Mouse (Mus musculus) gastrocnemius, postnatal 14 days (tissue): Measurements from ENCODE around the gene Dqx1. TPM values are rescaled to one million over a fixed set of nuclear protein-coding genes. Genes with fewer than 3 reads are reported as not detected.
A peak's percentile ranks its signal among the peaks of the same experiment; 100 is the strongest.

Experiments
- DNase-seq: peaks from one replicate; pipeline ENCODE4 v3.0.0; 2021; ENCODE audit warnings: mixed read lengths
- intact Hi-C: fragments of 180-260 bp; cut with DNase I; formaldehyde crosslinking; loops from one replicate; pipeline ENCODE4 v1.15.1; 2025; ENCODE audit warnings: low total_unique reads
- long read RNA-seq, 2 experiments: library from polyadenylated mRNA; stranded (forward); transcript quantifications; one replicate each; pipeline ENCODE4 v2.0.0; 2021
- total RNA-seq, 2 experiments: library from RNA; stranded (reverse); gene quantifications; 2 replicates each; pipeline ENCODE4 v1.2.3; 2021

Gene Dqx1
- under 1 TPM; 0.27 to 0.35 TPM for total RNA-seq
- long read RNA-seq, experiment 1, partial matches to known transcripts: 1 of 1 reads
- long read RNA-seq, experiment 1, other reads (novel, unspliced or antisense): 0 of 1 reads
- long read RNA-seq, experiment 2, partial matches to known transcripts: 2 of 2 reads
- long read RNA-seq, experiment 2, other reads (novel, unspliced or antisense): 0 of 2 reads

- no peak for DNase-seq
- intact Hi-C loops: no loop called here
Measured at GRCm38 (mm10) chr6:83057790-83058189, at the start of gene Dqx1. Gene Dqx1 (plus strand): TSS chr6:83057844.

- no peak for DNase-seq
- intact Hi-C loops: loop anchor here (5.0 kb wide), 1 partner anchor 39 kb away; no protein-coding TSS in a partner anchor
Measured at GRCm38 (mm10) chr6:83008659-83009058, 49.0 kb upstream of the Dqx1 start.

- intact Hi-C loops: no loop called here
Measured at GRCm38 (mm10) chr6:83010010-83010409, 47.6 kb upstream of the Dqx1 start.

GRCm38 (mm10) chr6:83011255-83011654 is 46.4 kb upstream of the Dqx1 start:
- intact Hi-C loops: no loop called here
- DNase-seq: no peak

More at GRCm38 (mm10) chr6:83010010-83010409, 47.6 kb upstream of the Dqx1 start:
- no peak for DNase-seq

GRCm38 (mm10) chr6:83011756-83012155 is 45.9 kb upstream of the Dqx1 start:
- no peak for DNase-seq
- intact Hi-C loops: no loop called here

DNA sequence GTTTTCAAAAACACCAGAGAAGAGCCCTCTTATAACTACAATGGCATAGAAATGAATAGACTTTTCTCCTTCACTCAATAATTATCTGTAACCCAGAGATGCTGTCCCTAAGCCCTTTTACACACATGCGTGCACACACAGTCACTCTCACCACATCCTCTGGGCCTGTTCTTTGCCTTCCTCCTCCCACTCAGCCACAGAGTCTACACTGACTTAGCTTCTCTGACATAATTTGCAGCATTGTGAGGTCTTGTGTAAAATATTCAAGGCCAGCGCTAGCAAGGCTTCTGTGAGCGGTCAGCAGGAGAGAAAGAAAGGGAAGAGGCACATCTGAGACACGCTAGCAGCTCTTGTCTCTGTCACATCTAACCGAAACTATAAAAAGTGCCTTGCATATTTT is 44.2 kb upstream of the Dqx1 start:
- no peak for DNase-seq
- intact Hi-C loops: no loop called here

DNA sequence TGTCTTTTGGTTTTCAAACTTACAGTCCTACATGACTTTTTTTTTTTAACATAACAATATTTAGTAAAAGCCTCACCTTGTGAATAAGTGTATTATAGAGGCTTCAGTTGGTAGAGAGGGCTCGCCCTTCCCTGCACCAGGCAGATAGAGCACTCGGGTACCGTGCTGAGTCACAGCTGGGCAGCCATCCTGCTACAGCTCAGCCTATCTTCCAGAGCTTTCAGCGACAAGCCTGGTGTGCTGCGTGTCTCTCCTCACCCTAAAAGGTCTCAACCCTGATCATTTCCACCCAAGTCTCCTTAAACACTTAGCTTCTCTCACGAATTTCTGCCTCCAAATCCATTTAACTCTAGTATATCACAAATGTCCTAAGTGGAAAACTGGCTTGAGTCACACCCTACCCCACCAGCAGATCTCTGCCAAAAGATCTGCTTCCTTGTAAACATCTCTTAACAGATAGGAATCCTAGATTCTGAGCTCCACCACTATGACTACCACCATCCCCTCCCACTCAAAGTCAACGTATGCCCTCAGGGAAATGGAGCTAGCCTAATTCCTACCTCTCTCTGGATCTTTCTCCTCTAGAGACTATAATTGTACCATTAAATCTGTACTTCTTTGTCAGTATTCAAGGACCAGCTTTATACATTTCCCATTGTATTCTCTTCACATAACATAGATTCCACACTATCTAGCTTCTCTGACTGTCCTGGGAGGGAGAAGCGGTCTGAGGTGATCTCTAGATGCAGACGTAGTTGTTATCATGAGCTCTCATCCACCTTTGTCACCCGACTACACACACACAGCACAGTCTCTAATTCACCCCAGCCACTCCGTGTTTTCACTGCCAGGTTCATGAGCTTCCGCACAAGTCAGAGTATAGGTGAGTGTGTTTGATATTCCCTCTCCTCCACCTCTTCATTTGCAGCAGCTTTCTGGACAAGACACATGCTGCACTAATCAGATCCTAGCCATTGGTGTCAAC is 42.9 kb upstream of the Dqx1 start:
- no peak for DNase-seq
- intact Hi-C loops: no loop called here

- DNase-seq: no peak
- intact Hi-C loops: no loop called here
Measured at GRCm38 (mm10) chr6:83015749-83016148, 41.9 kb upstream of the Dqx1 start.

GRCm38 (mm10) chr6:83017190-83017589 is 40.5 kb upstream of the Dqx1 start:
- intact Hi-C loops: no loop called here
- peak; percentile 71 for DNase-seq

DNA sequence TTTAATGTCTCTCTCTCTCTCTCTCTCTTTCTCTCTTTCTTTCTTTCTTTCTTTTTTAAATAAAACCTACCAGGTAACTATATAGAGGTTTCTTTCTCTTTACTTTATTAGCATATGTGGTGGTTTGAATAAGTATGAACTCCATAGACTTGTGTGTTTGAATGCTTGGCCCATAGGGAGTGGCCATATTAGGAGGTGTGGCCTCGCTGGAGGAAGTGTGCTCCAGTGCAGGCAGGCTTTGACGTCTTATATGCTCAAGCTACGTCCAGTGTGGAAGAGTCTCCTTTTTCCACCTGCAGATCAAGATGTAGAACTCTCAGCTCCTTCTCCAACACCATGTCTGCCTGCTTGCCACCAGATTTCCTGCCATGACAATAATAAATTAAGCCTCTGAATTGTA is 38.6 kb upstream of the Dqx1 start:
- intact Hi-C loops: no loop called here
- no peak for DNase-seq

DNA sequence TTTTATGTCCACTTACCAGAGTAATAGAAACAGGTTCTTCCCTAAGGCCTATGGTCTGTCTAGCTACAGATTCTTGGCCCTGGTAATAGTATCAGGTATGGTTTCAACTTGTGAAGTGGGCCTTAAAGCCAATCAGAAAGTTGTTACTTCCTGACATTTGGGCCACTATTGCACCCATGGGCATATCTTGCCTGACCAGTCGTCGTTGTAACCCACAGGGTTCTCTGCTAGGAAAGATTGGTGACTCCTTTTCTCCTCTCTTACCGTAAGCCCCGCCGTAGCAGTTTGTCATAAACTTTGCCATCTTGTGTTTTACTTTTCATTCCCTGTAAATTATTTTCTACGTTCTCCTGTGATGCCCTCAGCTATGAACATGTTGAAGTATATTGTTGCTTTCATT is 37.5 kb upstream of the Dqx1 start:
- intact Hi-C loops: no loop called here
- no peak for DNase-seq

- intact Hi-C loops: no loop called here
- no peak for DNase-seq
Measured at GRCm38 (mm10) chr6:83020836-83021593, 36.6 kb upstream of the Dqx1 start.

DNA sequence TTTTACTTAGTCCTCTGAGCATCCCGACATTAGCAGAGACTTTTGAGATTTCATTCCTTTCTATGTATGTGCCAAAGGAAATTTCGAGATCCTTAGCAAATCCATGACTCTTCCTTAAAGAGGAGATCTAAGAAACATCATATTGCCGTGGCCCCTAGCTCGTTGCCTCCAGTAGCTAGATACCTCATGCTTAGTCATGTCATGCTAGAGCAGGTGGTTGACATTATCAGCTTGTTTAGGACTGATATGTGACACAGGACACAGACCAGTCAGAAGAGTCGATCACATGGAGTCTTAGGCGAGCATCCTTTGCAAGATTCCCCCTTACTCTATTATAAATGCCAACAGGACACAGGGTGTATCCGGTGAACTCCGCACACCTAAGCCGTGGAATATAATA is 34.6 kb upstream of the Dqx1 start:
- no peak for DNase-seq
- intact Hi-C loops: no loop called here

- intact Hi-C loops: no loop called here
Measured at GRCm38 (mm10) chr6:83023786-83024185, 33.9 kb upstream of the Dqx1 start.

DNA sequence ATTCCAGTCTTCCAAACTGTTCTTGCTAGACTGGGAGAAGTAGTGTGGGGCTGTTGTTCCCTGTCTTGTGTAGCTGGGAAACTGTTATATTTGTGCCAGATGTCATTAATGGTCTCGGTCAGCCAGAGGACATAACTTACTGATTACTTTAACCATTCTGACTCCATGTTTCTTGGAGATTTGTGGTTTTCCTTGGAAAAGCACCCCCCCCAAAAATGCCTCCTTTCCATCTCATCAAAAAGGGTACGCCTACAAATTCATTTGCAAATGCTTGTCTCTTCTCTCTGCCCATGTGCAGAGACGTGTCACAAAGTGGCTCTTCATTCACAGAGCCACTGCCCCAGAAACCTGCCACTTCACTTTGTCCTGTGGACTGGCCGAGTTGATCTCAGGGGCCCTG is 33.2 kb upstream of the Dqx1 start:
- intact Hi-C loops: no loop called here
- no peak for DNase-seq

More at GRCm38 (mm10) chr6:83023786-83024185, 33.9 kb upstream of the Dqx1 start:
- no peak for DNase-seq

DNA sequence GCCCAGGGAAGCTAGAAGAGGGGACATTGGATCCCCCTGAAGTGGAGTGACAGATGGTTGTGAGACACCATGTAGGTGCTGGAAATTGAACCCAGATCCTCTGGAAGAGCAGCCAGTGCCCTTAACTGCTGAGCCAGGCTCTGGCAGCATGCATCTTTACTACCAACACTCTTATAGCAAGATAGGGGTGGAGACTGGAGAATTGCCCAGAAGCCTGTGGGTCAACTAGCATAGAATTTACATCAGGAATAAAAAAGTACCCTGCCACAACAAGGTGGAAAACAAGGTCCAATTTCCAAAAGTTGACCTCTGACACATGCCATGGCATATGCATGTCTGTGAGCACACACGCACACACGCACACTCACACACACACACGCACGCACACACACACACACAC is 32.4 kb upstream of the Dqx1 start:
- intact Hi-C loops: no loop called here

GRCm38 (mm10) chr6:83027293-83027692 is 30.4 kb upstream of the Dqx1 start:
- no peak for DNase-seq
- intact Hi-C loops: no loop called here

More for the DNA sequence above, 32.4 kb upstream of the Dqx1 start:
- no peak for DNase-seq

DNA sequence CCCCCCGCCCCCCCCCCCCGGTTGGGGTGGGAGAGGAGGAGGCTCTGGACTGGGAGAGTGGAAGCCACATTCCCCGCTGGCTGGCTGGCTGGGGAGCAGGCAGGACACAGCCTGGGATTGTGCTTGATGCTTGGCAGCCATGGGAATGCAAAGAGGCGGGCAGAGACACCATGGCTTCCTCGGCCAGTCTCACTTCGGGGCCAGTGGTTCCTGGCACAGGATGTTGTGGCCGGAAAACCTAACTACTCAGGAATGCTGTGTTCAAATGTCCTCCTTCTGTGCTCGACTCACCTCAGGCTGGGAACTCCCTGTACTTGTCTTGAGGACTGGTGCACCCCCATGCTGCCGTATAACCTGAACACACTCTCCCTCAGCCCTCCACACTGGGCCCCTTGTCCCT is 29.9 kb upstream of the Dqx1 start:
- peak; percentile 59 for DNase-seq
- intact Hi-C loops: no loop called here

DNA sequence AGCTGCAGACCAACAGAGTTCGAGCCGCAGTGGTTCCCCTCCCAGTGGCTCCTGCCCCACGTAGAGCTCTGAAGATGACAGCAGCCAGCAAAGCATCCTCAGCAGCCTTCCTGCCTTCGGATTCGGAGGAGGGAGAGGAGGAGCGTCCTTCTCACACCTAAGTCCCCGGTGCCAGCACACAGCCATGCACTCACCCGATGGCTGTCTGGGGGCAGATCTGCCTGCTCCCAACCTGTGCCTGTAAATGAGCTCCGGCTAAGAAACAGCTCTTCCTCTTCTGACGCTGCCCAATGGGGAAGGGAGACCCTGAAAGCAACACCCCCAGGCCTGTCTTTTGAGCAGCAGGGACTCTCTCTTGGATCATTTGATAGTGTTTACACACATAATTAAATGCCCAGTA is 27.9 kb upstream of the Dqx1 start:
- intact Hi-C loops: no loop called here
- DNase-seq: no peak

GRCm38 (mm10) chr6:83031111-83031510 is 26.5 kb upstream of the Dqx1 start:
- no peak for DNase-seq
- intact Hi-C loops: no loop called here
